Mouse (Mus musculus) neural tube, embryonic 12.5 days (tissue): Measurements from ENCODE around the gene Gigyf1. TPM values are rescaled to one million over a fixed set of nuclear protein-coding genes. Genes with fewer than 3 reads are reported as not detected.

Experiments used
- ATAC-seq: fragments of 200-750 bp; cut with Nextera tagmentation; 2 replicates; pipeline ENCODE4 v1.8.0; 2017; ENCODE audit warnings: low read depth, mild to moderate bottlenecking, moderate TSS enrichment, moderate library complexity; ENCODE audit not compliant: low FRiP score
- H3K27ac ChIP-seq: fragments of 300-500 bp; sonication (generic); 2 replicates; pipeline ENCODE4 v1.5.1; 2016
- H3K27me3 ChIP-seq: fragments of 300-500 bp; sonication (generic); replicated peaks from 2 replicates; pipeline ENCODE4 v1.6.1; 2016; ENCODE audit warnings: mild to moderate bottlenecking
- H3K36me3 ChIP-seq: fragments of 300-500 bp; sonication (generic); 2 replicates; pipeline ENCODE4 v1.6.1; 2016; ENCODE audit warnings: mild to moderate bottlenecking
- H3K4me1 ChIP-seq: fragments of 300-500 bp; sonication (generic); 2 replicates; pipeline ENCODE4 v1.6.1; 2016
- H3K4me2 ChIP-seq: fragments of 300-500 bp; sonication (generic); replicated peaks from 2 replicates; pipeline ENCODE4 v1.6.1; 2016; ENCODE audit warnings: mild to moderate bottlenecking
- H3K4me3 ChIP-seq: fragments of 300-500 bp; sonication (generic); 2 replicates; pipeline ENCODE4 v1.5.1; 2016
- H3K9ac ChIP-seq: fragments of 300-500 bp; sonication (generic); 2 replicates; pipeline ENCODE4 v1.6.1; 2016; ENCODE audit warnings: mild to moderate bottlenecking
- H3K9me3 ChIP-seq: fragments of 300-500 bp; sonication (generic); 2 replicates; pipeline ENCODE4 v1.6.1; 2016; ENCODE audit warnings: mild to moderate bottlenecking
- WGBS: fragments of 180-500 bp; shearing (Covaris S2); methylation state at CpG from one replicate; pipeline ENCODE4 v1.1.7; 2016; 5-methylcytosine and 5-hydroxymethylcytosine counted together
- polyA plus RNA-seq: library from polyadenylated mRNA; unstranded; fragments of >200 nt; fragmentation: Nextera tagmentation; extraction: Ambion mirVana; gene quantifications from 2 replicates; pipeline ENCODE4 v1.2.1, GENCODE M21; 2016

Gene Gigyf1
- polyA plus RNA-seq, 1 experiment from 2014 or later, result 17.6 TPM

DNA sequence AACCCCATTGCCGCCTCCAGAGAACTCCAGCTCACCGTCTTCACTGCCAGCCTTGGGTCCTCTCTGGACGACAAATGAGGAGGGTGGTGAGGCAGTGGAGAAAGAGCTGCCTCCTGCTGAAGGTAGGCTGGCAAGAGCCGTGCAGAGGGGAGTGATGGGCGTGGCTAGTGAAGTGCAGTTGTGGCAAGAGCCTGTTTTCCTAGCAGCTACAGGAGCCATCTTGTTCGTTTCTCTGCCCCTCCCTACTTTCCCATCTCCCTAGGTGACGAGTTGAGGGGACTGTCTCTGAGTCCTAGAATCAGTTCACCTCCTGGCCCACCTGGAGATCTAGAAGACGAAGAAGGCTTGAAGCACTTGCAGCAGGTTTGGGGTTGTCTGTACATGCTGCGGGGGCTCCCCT, 3.5 kb downstream of the Gigyf1 start:
- no peak for ATAC-seq
- Histone ChIP-seq H3K9me3 (no peaks in the 10 kb centered on the region), H3K4me3 (no peak overlapping the region), H3K9ac (no peak overlapping the region; the same call in 1 of the 2 replicates), H3K36me3 (peaks cover 86% of the 10 kb centered on the region), H3K27me3 (no peaks in the 10 kb centered on the region), H3K27ac (no peak overlapping the region), H3K4me1 (peaks cover 13% of the 10 kb centered on the region; the same call in 1 of the 2 replicates), H3K4me2 (no peak overlapping the region)
- WGBS, result 79% methylated on average over 9 of the region's 9 CpGs

DNA sequence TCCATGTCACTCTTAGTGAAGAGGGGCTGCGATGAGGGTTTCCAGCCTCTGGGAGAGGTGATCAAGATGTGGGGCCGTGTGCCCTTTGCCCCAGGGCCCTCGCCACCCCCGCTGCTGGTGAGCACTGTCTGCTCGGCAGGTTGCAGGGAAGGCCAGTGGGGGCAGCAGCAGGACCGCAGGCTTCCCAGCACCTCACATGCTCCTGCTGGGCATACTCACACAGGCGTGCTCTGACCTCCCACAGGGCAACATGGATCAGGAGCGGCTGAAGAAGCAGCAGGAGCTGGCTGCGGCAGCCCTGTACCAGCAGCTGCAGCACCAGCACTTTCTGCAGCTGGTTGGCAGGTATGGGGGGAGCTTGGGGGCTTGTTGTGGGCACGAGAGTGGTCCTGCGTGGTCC, 4.4 kb downstream of the Gigyf1 start:
- no peak overlapping the region for H3K27ac ChIP-seq
- WGBS, result 77% methylated on average over 11 of the region's 11 CpGs

DNA sequence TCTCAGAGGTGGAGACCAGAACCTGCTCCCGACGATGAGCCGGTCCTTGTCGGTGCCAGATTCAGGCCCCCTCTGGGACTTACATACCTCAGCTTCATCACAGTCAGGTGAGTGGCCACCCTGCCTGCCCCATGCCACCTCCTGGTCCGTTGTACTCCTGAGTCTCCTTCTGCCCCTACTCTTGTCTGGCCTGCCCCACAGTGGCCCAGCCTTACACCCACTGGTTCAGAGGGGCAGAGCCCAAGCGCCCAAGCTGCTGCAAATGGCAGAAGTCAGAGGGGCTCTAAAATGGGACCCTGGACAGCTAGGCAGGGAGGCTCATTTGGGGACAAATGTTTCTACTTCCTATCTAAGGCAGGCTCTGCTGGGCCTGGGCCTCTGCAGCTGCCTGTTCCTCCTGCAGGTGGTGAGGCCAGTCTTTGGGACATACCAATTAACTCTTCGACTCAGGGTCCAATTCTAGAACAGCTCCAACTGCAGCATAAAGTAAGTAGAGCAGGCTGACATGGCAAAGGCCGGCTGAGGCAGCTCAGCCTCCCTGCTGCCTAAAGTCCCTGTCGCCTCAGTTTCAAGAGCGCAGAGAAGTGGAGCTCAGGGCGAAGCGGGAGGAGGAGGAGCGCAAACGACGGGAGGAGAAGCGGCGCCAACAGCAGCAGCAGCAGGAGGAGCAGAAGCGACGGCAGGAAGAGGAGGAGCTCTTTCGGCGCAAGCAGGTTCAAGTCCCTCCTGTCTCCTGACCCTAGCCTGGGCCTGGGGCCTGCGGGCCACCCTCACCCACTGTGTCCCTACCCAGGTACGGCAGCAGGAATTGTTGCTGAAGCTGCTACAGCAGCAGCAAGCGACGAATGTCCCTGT, 5.3 kb downstream of the Gigyf1 start:
- Histone ChIP-seq H3K4me3 (no peak overlapping the region), H3K27ac (no peak overlapping the region), H3K4me2 (no peak overlapping the region), H3K9me3 (no peaks in the 10 kb centered on the region), H3K4me1 (peaks cover 22% of the 10 kb centered on the region; the same call in 1 of the 2 replicates), H3K9ac (no peak overlapping the region), H3K27me3 (no peaks in the 10 kb centered on the region), H3K36me3 (peaks cover 97% of the 10 kb centered on the region)
- 82% methylated on average over 25 of the region's 25 CpGs for WGBS
- no peak for ATAC-seq

More for the DNA sequence above, 4.4 kb downstream of the Gigyf1 start:
- 0 out of 2 replicates have a peak overlapping the region, but pooled peaks have one; percentile 2 for H3K9ac ChIP-seq
- peaks cover 16% of the 10 kb centered on the region; the same call in 1 of the 2 replicates for H3K4me1 ChIP-seq
- H3K27me3 ChIP-seq, result no peaks in the 10 kb centered on the region
- no peaks in the 10 kb centered on the region for H3K9me3 ChIP-seq
- H3K36me3 ChIP-seq, result peaks cover 92% of the 10 kb centered on the region
- no peak overlapping the region for H3K4me3 ChIP-seq
- ATAC-seq, result no peak
- no peak overlapping the region for H3K4me2 ChIP-seq

DNA sequence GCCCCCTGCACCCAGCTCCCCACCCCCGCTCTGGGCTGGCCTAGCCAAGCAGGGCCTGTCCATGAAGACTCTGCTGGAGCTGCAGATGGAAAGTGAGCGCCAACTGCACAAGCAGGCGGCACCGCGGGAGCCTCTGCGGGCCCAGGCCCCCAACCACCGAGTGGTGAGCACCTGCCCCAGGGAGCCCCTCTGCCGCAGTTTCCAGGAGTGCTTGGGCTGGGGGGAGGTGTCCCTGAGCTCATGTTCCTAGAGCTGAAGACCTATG, 5.8 kb downstream of the Gigyf1 start:
- Histone ChIP-seq H3K36me3 (peaks cover 97% of the 10 kb centered on the region), H3K4me1 (peaks cover 23% of the 10 kb centered on the region), H3K27ac (no peak overlapping the region), H3K9ac (no peak overlapping the region), H3K4me2 (no peak overlapping the region), H3K4me3 (no peak overlapping the region), H3K27me3 (no peaks in the 10 kb centered on the region), H3K9me3 (no peaks in the 10 kb centered on the region)
- 87% methylated on average over 8 of the region's 8 CpGs for WGBS
- ATAC-seq, result no peak

DNA sequence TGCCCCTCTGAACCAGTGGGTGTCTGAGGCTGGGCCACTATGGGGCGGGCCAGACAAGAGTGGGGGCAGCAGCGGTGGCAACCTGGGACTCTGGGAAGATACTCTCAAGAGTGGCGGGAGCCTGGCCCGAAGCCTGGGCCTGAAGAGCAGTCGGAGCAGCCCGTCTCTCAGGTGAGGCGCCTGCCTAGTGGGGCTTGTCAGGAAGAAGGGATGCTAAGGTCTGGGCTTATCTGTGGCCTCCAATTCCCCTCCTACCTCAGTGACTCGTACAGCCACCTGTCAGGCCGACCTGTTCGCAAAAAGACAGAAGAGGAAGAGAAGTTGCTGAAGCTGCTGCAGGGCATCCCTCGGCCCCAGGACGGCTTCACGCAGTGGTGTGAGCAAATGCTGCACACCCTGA, 6.3 kb downstream of the Gigyf1 start:
- Histone ChIP-seq H3K9me3 (no peaks in the 10 kb centered on the region), H3K27me3 (no peaks in the 10 kb centered on the region), H3K4me1 (peaks cover 28% of the 10 kb centered on the region), H3K4me2 (no peak overlapping the region), H3K36me3 (peaks cover 97% of the 10 kb centered on the region), H3K27ac (no peak overlapping the region), H3K4me3 (no peak overlapping the region), H3K9ac (no peak overlapping the region; the same call in 1 of the 2 replicates)
- WGBS, result 90% methylated on average over 13 of the region's 13 CpGs
- ATAC-seq, result no peak

DNA sequence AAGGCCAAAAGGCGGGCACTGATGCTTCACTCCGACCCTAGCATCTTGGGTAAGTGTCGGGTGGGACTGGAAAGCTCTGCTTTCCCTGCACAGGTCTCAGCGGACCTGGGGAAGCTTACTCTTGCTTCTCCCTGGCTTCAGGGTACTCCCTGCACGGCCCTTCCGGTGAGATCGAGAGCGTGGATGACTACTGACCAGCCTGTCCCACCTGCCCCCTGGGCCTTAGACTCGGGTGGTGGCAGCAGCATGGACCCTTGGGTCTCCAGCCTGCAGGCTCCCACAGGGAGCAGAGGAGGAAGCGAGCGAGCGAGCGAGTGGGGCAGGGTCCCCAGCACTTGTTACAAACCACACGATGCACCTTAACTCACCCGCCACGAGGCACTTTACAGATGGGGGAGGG, 7.2 kb downstream of the Gigyf1 start:
- peaks cover 90% of the 10 kb centered on the region for H3K36me3 ChIP-seq
- H3K9ac ChIP-seq, result peak overlapping the region; percentile 35; the same call in 1 of the 2 replicates
- WGBS, result 80% methylated on average over 16 of the region's 16 CpGs
- H3K9me3 ChIP-seq, result no peaks in the 10 kb centered on the region
- H3K27me3 ChIP-seq, result no peaks in the 10 kb centered on the region
- no peak for ATAC-seq
- H3K4me3 ChIP-seq, result no peak overlapping the region
- H3K4me1 ChIP-seq, result peaks cover 36% of the 10 kb centered on the region
- no peak overlapping the region for H3K4me2 ChIP-seq
- H3K27ac ChIP-seq, result peak overlapping the region; percentile 10; the same call in 1 of the 2 replicates

DNA sequence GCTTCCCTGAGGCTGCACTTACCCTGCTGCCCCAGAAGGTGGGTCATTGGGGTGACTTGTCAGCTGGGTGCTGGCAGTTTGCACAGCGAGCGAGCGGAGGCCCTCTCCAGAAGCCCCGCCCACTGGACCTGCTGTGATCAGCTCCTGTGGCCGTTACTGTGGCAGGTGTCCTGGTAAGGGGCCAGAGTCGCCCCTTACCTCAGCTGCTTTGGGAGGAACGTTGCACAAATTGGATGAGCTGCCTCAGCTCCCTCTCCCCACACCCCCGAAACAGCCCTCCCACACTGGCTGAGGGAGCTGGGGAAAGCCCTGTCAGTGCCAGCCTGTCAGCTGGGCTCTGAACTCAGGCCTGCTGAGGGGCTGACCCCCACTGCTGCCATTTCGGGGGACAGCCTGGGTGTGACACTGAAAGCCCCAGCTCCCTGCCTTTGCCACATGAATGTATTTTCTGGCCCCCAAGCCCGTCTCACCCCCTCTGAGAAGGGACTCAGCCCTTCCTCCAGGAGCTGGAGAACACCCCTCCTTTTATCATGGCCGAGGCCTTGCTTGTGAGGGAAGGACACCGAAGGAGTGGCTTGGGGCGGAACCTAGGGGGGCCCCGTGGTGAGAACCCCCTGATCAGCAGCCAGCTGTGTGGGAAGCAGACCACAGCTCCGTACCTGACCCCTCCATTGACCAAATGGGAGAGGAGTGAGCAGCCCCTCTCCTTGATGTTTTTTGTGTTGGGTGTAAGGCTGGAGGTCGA, 8.0 kb downstream of the Gigyf1 start:
- Histone ChIP-seq H3K4me3 (no peak overlapping the region), H3K27ac (0 out of 2 replicates have a peak overlapping the region, but pooled peaks have one; percentile 15), H3K4me1 (peaks cover 38% of the 10 kb centered on the region), H3K9ac (no peak overlapping the region), H3K4me2 (no peak overlapping the region), H3K36me3 (peaks cover 82% of the 10 kb centered on the region), H3K9me3 (no peaks in the 10 kb centered on the region), H3K27me3 (no peaks in the 10 kb centered on the region)
- 47% methylated on average over 16 of the region's 16 CpGs for WGBS
- no peak for ATAC-seq

DNA sequence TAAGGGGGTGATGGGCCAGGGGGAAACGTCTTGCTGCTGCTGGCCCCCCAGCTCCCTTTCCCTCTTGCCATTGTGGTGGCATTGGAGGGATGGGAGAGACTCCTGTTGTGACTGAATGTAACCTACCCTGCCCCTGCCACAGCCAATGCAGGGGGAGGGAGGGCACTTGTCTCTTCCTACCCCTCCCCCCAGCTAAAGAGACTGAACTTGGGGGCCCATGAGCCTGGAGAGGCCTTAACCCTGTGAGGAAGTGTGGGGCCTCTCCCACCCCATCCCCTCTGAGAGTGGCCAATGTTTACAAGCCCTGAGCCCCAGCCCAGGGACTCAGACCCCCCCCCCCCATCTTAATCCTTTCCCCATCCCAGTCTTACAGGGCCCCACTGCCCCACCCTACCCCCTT, 9.1 kb downstream of the Gigyf1 start:
- Histone ChIP-seq H3K9me3 (no peaks in the 10 kb centered on the region), H3K27ac (no peak overlapping the region), H3K4me1 (peaks cover 41% of the 10 kb centered on the region), H3K4me3 (no peak overlapping the region), H3K36me3 (peaks cover 71% of the 10 kb centered on the region), H3K27me3 (no peaks in the 10 kb centered on the region), H3K4me2 (no peak overlapping the region), H3K9ac (no peak overlapping the region)
- ATAC-seq, result no peak
- 54% methylated on average over 1 of the region's 1 CpGs for WGBS

DNA sequence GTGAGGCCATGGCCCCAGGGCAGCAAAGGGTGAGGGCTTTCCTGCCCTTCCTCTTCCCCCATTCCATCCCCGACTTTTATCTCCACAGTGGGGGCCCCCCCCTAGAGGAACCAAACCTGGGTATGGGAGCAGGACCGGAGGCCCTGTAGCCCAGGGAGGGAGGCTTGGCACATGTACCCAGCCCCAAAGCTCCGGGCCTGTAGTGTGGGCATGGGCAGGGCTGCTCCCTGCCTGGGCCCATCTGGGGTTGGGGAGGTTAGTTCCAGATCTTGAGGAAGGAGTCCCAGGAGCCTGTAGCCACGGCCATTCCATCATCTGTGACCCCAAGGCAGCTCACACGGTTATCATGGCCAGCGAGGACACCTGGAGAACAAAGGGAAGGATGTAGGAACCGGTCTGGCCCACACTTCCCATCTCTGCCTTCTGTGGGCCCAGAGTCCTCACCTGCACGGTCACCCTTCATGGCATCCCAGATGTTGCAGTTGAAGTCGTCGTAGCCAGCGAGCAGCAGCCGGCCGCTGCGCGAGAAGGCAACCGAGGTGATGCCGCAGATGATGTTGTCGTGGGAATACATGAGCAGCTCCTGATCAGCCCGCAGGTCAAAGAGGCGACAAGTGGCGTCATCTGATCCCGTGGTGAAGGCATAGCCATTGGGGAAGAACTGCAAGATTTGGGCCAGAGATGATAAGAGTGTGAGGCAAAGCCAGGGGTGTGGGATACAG, 10.1 kb downstream of the Gigyf1 start:
- H3K4me2 ChIP-seq, result no peak overlapping the region
- peaks cover 41% of the 10 kb centered on the region for H3K4me1 ChIP-seq
- H3K9me3 ChIP-seq, result no peaks in the 10 kb centered on the region
- H3K4me3 ChIP-seq, result no peak overlapping the region
- no peak overlapping the region for H3K27ac ChIP-seq
- peaks cover 61% of the 10 kb centered on the region for H3K36me3 ChIP-seq
- H3K27me3 ChIP-seq, result no peaks in the 10 kb centered on the region
- ATAC-seq, result no peak
- 88% methylated on average over 22 of the region's 22 CpGs for WGBS
- no peak overlapping the region for H3K9ac ChIP-seq

DNA sequence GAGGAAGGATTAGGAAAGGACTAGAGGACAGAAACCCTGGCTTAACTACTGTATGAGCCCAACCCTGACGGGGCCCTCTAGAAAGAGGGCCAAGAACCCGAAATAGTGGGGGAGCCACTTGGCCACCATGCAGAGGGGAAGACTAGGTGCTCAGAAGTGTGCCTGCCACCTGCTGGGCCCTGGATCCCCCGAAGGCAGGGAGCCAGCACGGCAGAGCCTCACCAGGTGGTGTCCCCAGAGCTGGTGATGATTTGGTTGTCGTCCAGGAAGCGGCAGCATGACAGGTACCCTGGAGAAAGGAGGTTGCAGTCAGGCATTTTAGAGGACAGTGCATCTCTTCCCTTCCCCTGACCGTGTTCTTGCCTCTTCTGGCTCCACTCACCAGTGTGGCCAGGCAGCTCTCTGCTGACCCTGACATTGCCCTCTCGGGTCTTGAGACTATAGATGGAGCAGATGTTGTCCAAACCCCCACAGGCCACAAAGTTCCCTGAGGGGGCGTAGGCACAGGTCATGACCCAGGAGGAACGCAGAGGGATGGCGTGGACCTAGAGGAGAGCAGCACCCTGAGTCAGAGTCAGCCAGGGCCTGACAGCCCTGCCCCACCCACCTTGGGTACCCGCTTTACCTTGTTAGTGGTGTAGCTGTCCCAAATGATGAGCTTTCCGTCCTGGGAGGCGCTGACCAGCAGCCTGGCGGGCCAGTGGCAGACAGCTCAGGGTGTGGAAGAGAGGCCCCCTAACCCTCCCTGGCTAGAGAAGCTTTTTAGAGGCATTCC, 11.1 kb downstream of the Gigyf1 start:
- no peak for ATAC-seq
- Histone ChIP-seq H3K9ac (no peak overlapping the region), H3K9me3 (no peaks in the 10 kb centered on the region), H3K27me3 (no peaks in the 10 kb centered on the region), H3K36me3 (peaks cover 51% of the 10 kb centered on the region), H3K4me2 (peak overlapping the region; percentile 91), H3K4me1 (peaks cover 41% of the 10 kb centered on the region), H3K4me3 (no peak overlapping the region), H3K27ac (no peak overlapping the region)
- WGBS, result 74% methylated on average over 15 of the region's 15 CpGs

DNA sequence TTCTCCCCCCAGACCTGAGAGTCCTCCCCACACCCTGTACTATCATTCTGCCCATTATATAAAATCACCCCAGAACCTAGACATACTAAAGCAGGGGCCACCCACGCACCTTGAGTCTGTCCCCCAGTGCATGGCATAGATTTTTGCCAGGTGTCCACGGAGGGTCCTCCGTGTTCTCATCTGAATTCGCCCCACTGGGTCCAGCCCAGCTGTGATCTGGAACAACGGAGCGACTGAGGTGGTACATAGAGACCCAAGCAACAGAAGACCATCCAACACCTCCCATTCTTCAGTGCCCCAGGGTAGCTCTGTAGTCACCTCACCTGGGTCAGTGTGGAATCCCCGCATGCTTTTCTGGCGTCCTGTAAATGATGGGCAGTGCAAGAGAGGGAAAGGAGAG, 11.7 kb downstream of the Gigyf1 start:
- H3K27me3 ChIP-seq, result no peaks in the 10 kb centered on the region
- H3K9me3 ChIP-seq, result no peaks in the 10 kb centered on the region
- peak overlapping the region; percentile 93 for H3K4me3 ChIP-seq
- peaks cover 41% of the 10 kb centered on the region for H3K4me1 ChIP-seq
- H3K9ac ChIP-seq, result peak overlapping the region; percentile 91
- no peak for ATAC-seq
- peak overlapping the region; percentile 95; the same call in 1 of the 2 replicates for H3K27ac ChIP-seq
- peaks cover 45% of the 10 kb centered on the region for H3K36me3 ChIP-seq
- peak overlapping the region; percentile 91 for H3K4me2 ChIP-seq
- 77% methylated on average over 8 of the region's 8 CpGs for WGBS
